Mouse (Mus musculus) MEL (cell line): ENCODE data around the gene Ctsa.

Source experiments
- CTCF ChIP-seq, 3 experiments: IDR thresholded peaks in 2 of 3; conservative IDR thresholded peaks in 1 of 3; 2 replicates each; pipeline ENCODE4 v1.5.1; 2011 to 2012; ENCODE audit warnings: low read length in 3 of 3, low read depth in 2 of 3, mild to moderate bottlenecking in 2 of 3, improper control_type of control experiment in 1 of 3, inconsistent platforms in 1 of 3, mixed read lengths in 1 of 3, moderate library complexity in 1 of 3; ENCODE audit not compliant: control insufficient read depth in 1 of 3, insufficient read depth in 1 of 3, poor library complexity in 1 of 3, severe bottlenecking in 1 of 3
- ELF1 ChIP-seq: IDR thresholded peaks from 2 replicates; pipeline ENCODE4 v1.6.1; 2014; ENCODE audit warnings: low read depth, mild to moderate bottlenecking, inconsistent platforms, low read length, improper control_type of control experiment, moderate library complexity
- POLR2A ChIP-seq, 2 experiments: IDR thresholded peaks; 2 replicates each; pipeline ENCODE4 v1.6.1; 2011 to 2012; ENCODE audit warnings: low read length in 2 of 2, mild to moderate bottlenecking in 2 of 2, control low read depth in 1 of 2, improper control_type of control experiment in 1 of 2, low read depth in 1 of 2, moderate library complexity in 1 of 2; ENCODE audit not compliant: control insufficient read depth in 1 of 2, insufficient read depth in 1 of 2, poor library complexity in 1 of 2
- TAL1 ChIP-seq: IDR thresholded peaks from 2 replicates; pipeline ENCODE4 v1.6.1; 2012; ENCODE audit warnings: mild to moderate bottlenecking, inconsistent platforms, low read length, moderate library complexity, mixed read lengths

GRCm38 (mm10) chr2:164879568-164880277 is 47.0 kb downstream of the Ctsa start:
- TF ChIP-seq CTCF (IDR thresholded peaks at IDR 0.05 in 2 of 3, conservative IDR thresholded peaks at IDR 0.05 in 1 of 3; ENCODE audit: control insufficient read depth in 1 of 3, insufficient read depth in 1 of 3, low read depth in 2 of 3, low read length in 3 of 3, poor library complexity in 1 of 3, severe bottlenecking in 1 of 3) = no peak
- peak; percentile 77 to 91 for TF ChIP-seq POLR2A (IDR thresholded peaks at IDR 0.05; ENCODE audit: control insufficient read depth in 1 of 2, insufficient read depth in 1 of 2, low read depth in 1 of 2, low read length in 2 of 2, poor library complexity in 1 of 2)
- TF ChIP-seq ELF1 = peak; percentile 88
- no peak for TF ChIP-seq TAL1
